Mouse (Mus musculus) forebrain, embryonic 14.5 days (tissue): ENCODE data around the gene Ift80. TPM values are rescaled to one million over a fixed set of nuclear protein-coding genes. Genes with fewer than 3 reads are reported as not detected.

Source experiments
- microRNA counts: library from miRNA; unstranded; fragments of <30 nt; microRNA quantifications from one replicate; lab custom pipeline; 2016
- microRNA-seq: library from miRNA; unstranded; fragments of <30 nt; microRNA quantifications from one replicate; pipeline ENCODE4, GENCODE M21; 2016
- polyA plus RNA-seq: library from polyadenylated mRNA; unstranded; fragments of >200 nt; fragmentation: Nextera tagmentation; extraction: Ambion mirVana; gene quantifications from 2 replicates; pipeline ENCODE4 v1.2.1, GENCODE M21; 2014

Ift80 gene
- polyA plus RNA-seq, 1 experiment from 2014 or later = 12.5 TPM

MicroRNA genes within 50 kb of the gene (microRNA counts, 519-probe panel; counts per million panel counts)
- microRNA mmu-miR-15b (lab: Ali Mortazavi, UCI) = 6,310 counts per million, percentile 93 among the panel's probes with 10 or more counts

Small RNAs within 50 kb of the gene (microRNA-seq; reads per million reads assigned to microRNA genes)
- gene Mir15b (1,155 reads per million, percentile 82 among the genes with 10 or more reads in this experiment), gene Mir16-2 (1,395 reads per million, percentile 82 among the genes with 10 or more reads in this experiment)

Other genes with a start within 250 kb of the Ift80 start
- 3.2 and 3.6 TPM in 2 replicates for gene 1110032F04Rik, start 135.0 kb downstream of the Ift80 start, polyA plus RNA-seq
- 91.2 and 96.6 TPM in 2 replicates for gene Smc4, start 168 bp upstream of the Ift80 start, polyA plus RNA-seq
- 72.4 and 82.6 TPM in 2 replicates for gene Trim59, start 40.2 kb upstream of the Ift80 start, polyA plus RNA-seq
- 39.8 and 42.3 TPM in 2 replicates for gene Kpna4, start 122.5 kb upstream of the Ift80 start, polyA plus RNA-seq
- gene Arl14, start 217.8 kb upstream of the Ift80 start, polyA plus RNA-seq = not detected in 2 replicates